Mouse (Mus musculus) layer of hippocampus, postnatal 14 days (tissue): ENCODE data around the gene Nrxn1. TPM values are rescaled to one million over a fixed set of nuclear protein-coding genes. Genes with fewer than 3 reads are reported as not detected.
"Not testable (repeated sequence)": the region's sequence is repeated elsewhere in the genome, so short reads cannot be mapped to it uniquely, and the experiment has no call there.

Experiments
- DNase-seq, 2 experiments: peaks; one replicate each; pipeline ENCODE4 v3.0.0; 2021 to 2022; ENCODE audit warnings: low spot score in 2 of 2, mixed read lengths in 1 of 2
- total RNA-seq, 2 experiments: library from RNA; stranded (reverse); gene quantifications; 2 replicates each; pipeline ENCODE4 v1.2.3; 2021

Gene Nrxn1
- total RNA-seq, 2 experiments from 2014 or later, result 436 to 504 TPM

DNA sequence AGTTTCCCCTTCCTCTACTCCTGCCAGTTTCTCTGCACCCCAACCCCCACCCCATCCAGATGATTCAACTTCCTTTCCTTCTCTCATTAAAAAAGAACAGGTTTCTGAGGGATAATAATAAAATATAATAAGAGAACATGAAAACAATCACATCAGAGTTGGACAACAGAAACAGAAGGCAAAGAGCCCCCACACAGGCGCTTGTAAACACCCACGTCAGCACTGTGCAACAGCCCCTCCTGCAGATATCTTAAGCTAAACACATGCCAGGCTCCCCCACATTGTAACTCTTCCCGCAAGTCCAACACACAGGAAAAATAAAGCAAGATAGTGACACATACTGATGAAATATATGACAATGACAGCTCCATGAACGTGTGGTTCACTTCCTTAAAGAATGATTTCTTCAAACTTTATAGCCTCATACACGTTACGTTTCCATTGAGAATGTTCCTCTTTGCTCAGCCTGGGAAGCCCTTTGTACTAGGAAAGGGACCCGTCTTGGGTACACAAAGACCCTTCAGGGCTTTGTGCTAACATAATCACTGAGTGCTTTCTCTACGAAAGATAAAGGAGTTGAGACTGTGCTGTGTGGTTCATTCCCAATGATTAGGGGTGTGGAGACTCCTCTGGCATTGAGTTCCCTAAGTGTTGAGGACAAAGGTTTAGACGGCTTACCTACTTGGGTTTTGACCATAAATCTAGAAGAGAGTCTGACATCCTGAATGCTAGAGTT lies 497.9 kb downstream of the Nrxn1 start:
- DNase-seq, result peak in 1 of 2 experiments; percentile 59

DNA sequence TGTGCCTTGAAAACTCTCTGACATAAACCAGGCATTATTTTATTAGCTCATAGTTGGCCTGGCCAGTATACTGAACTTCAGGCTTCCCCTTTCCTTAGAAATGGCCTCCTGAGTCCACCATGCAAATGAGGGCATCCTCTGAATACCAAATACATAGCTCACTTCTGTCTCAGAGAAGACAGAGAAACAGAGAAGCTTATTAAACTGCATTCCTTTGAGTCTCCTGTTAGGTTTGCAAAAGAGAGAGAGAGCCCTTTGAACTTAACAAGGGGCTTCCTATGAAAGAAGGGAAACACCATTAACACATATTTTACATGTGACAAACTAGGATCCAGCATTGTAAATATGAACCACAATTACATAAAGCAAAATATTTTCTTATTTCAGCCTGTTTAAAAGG lies 506.0 kb downstream of the Nrxn1 start:
- no peak for DNase-seq

DNA sequence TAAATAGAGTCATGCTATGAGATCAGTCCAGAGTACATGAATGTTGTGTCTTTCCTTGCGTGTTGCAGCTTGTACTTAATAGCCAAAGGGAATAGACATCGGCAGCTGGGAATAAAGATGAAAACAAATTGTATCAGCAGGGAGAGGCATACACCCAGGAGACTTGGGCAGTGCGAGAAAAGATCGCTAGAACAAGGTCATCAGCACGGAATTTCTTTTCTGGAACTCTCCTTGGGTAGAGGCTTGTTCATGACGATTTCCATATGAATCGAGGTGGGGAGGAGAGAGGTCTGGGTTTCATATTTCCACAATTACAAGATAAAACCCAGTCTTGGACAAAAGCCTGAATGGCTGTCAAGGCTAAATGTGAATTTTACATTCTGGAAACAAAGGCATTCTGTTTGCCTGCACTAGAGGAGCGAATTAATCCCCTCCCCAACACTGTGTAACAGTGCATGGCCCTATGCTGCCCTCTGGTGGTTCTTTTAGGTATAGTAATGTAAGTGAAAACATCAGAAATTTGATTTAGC lies 508.1 kb downstream of the Nrxn1 start:
- peak; percentile 31 to 90 for DNase-seq

DNA sequence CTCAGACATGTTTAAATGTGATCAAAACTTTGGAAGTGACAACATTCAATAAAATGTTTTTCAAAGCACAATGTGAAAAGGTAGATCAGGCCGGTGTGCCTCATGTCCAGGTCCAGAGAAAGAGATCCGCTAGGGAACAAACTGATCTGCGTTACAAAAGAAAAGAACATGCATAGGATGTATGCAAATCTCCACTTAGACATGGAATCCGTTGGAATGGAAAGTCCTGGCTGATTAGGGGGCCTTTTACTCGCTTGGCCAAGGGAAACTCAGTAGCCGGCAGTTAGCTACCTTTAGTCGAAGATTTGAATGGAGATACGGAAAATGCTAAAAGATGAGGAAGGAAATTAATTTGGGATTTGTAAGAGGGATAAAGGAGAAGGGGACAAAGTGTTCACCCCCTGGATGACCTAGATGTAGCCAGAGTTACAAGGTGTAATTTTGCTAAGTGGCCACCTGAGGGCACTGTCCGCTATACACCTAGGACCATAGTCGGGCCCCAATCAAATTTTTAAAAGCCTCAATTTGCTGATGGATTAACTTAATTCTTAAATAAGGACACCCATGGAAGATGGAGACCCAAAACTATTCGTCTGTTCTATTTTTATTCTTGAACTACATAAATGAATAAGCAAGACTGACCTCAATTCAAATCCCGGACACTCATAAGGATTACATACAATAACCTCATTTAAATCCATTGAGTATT lies 508.9 kb downstream of the Nrxn1 start:
- peak in 1 of 2 experiments; percentile 29 for DNase-seq

DNA sequence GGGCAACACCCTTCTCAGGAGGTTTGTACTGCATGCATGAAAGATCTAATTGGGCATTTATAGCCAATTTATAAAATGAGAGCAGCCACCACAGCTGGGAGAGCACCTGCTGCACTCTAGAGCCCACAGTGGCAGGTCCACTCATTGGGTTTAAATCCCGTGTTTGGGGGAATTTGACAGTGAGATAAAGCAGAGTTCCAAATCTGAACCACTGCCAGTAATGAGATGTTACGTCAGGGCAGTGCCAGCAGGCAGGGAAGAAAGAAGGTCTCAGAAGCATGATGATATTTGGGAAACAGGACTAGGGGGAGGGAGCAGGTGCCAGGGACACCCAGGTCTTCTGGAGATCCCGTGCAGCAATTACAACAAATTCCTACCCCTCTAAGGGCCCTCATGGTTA lies 509.7 kb downstream of the Nrxn1 start:
- no peak for DNase-seq

DNA sequence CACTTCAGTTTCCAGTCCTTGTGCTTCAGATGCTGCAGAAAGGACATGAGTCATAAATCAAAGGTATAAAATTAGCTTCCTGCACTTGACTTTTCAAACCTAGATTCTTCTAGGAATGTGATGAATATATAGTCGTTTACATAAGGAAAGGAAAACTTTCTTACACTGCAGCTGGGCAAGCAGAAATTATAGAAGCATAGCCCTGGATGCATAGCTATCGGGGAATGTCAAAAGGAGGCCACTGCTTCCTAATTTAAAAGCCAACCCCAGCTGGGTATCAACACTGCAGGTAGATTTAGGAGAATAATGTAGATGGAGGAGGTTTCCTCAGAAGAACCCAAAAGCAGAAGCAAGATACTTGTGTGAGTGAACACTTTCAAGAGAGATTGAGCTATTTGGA lies 523.0 kb downstream of the Nrxn1 start:
- no peak for DNase-seq

DNA sequence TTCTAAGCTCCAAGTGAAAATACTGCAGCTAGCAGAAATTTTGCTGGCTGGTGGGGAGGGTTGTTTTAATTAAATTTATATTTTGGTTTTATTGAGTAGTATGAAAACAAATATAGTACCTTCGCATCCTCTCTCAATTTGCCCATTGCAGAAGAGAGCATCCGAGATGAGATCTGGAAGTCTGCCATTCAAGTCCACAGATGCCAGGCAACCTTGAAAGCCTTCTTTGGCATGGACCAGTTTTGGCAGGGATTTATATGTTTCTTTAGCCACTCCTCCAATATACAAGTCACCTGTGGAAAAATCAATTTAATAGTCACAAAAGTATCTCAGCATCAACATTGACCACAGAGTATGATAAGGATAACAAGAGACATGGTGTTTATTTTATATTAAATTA lies 527.7 kb downstream of the Nrxn1 start:
- no peak for DNase-seq

DNA sequence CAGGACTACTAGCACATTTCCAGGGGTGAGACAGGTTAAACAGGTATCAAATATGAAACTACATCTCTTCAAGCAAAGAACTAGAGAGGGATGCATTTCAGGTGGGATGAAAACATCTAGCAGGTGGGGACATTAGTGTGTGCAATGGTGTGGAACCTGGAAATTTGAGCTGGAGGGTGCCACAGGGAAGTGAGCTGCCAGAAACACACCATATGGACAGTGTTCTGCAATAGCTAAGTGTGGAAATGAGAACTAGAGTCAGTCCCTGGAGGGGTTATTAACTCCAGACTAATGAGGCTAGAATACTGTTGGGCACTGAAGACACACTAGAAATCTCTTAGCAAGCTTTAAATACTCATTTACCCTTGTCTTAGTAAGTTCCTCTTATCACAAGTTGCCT lies 536.5 kb downstream of the Nrxn1 start:
- no peak for DNase-seq

DNA sequence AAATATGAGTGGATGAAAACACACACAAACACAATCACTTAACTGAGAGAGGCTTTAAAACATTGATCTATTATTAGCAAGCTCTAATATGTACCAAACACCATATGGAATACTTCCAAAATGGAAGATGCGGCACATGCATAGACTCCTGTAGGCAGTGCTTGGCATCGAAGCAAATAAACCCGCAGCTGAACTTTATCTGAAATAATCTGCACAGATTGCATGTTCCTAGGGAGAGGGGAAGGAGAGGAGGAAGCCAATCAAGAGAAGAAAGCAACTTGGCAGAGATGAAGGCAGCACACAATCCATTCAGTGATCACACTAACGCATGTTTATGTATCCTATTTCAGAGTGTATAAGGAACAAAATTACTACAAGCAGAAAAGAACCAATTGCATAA lies 542.5 kb downstream of the Nrxn1 start:
- peak in 1 of 2 experiments; percentile 49 for DNase-seq

DNA sequence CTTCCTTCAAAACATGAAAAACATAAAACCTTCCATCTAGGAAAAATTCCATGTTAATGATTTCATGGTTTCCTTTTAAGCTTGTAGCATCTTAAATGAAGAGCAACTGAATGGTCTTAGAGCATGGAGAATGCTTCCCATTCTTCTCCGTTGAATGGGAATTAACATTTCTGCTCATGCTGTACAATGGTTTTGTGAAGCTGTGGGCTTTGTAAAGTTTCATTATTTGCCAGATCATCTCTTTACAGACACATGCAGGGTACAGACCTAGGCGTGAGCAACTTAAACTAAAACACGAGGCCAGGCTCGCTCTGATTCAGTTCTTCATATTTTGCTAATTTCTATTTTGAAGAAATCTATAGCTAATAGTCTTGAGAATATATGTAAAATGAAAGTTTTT lies 546.1 kb downstream of the Nrxn1 start:
- DNase-seq, result no peak

DNA sequence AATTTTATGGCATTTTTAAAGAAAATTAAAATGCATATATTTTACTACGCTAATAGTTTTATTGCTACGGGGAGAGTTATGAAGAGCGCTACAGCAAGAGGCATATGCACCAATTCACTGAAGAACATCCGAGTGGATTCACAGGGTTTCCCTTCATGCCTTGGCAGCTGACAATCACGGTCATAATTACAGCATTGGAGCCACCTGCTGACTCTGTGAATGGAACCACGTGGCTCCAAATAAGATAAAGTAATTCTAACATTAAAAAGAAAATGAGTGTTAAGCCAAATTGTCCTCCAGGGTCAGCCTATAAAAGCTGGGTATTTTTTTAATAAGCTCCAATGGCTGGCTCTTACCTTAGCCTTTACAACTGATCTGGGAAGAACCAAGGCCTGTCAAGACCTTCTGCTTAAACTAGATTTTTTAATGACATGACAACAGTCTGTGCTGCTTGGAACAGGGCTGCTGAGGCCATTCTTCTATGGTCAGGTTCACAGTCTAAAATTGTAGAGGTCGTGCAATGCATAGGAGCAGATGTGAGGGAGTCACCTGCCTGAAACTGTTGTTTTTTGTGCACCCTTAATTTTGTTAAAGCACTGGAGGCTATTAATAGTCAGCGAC lies 548.1 kb downstream of the Nrxn1 start:
- DNase-seq, result no peak

DNA sequence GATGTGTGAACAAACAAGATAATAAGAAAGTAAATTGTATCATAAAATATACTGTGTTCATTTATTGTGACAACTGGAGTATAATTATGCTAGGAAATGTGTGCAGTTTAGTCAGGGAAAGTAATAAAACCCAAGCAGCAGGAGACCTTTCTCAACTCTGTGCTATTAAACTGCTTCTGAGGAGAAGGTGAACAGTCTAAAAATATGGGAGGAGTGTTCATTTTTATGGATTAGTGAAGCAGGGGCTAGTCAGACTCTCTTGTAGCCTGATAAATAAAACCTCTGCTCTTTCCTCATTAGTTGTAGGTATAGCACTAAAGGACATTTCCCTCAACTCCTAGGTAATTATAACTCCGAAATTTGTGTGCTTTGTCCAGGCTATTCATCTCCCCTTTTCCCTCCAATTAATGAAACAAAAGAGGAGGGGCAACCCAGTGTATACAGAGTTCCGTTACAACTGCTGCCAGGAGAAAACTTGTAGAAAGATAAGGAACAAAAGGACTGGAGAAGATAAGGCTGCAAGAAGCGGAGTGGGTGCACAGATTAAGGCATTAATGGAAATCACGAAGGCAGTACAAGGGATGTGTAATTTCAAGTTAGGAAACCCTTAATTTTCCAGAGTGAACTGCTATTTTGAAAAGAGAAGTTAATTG lies 548.8 kb downstream of the Nrxn1 start:
- no peak for DNase-seq

DNA sequence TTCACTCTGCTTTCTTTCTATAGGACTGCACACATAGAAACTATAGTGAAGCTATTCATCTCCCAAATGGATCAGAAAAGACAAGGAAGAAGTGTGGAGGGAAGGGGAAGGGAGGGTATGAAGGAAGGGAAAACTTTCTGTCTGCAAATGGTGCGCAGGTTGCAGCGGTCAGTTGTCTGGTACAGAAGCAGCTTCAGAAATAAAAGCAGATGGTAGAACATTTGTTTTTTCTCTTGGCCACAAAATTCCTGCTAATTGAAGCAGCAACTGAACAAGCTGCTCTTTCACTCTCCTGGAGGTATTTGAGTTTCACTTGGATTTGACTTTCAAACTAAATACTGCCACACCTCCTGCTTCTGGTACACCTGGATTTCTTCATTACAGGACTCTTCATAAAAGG lies 561.4 kb downstream of the Nrxn1 start:
- DNase-seq, result peak in 1 of 2 experiments; percentile 74

DNA sequence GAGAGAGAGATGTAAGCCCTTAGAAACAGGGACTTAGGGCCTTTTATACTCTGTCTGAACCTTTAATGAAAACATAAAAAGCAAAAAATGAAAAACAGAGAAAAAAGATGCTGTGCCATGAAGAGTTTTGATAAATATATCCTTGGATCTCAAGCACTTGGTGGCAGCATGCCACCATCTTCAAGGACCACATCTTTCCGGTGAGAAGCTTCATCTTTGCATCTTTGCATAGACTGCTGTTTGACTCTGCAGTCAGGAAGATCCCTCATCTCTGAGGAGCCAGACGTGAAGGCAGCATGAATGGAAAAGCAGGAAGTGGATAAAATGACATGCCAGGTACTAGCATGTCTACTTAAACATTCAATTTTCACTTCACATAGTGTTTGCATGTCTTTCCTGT lies 586.8 kb downstream of the Nrxn1 start:
- DNase-seq, result no peak

DNA sequence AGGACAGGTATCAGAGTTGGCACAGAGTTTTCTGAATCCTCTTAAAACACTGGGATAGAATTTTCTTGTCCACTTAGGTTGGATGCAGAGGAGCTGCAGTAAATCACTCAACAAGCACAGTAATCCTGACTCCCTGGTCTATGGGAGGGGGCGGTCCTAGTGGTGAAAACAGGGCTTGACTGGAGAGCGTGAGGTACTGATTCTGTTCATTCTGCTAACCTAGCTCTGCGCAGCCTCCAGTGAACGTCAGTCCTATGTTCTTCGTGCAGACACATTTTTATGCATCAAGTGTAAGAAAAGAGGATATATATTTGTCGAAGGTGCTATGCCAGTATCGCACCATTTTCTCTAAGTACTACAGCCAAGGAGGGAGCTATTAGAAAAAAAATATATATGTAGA lies 588.9 kb downstream of the Nrxn1 start:
- DNase-seq, result not testable (repeated sequence)

DNA sequence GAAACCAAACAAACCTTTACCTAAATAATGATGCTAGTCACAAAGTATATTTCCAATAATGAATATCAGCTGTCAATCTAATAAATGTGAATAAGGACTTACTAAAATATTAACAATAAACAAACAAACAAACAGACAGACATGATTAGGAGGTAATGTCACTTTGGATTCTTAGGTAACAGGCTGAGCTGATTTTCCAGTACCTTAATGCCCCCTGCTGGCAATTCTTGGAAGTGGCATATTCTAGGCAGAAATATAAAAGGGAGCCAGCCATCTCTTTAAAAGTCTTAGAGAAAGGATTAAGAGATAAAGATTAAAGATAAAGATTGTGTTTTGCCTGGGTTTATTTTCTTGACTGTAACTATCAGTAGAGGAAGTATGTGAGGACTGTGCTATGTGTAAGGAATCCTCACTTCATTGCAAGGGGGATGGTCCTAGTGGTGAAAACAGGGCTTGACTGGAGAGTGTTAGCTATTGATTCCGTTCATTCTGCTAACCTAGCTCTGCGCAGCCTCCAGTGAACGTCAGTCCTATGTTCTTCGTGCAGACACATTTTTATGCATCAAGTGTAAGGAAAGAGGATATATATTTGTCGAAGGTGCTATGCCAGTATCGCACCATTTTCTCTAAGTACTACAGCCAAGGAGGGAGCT lies 591.7 kb downstream of the Nrxn1 start:
- DNase-seq, result peak; percentile 66 to 83

DNA sequence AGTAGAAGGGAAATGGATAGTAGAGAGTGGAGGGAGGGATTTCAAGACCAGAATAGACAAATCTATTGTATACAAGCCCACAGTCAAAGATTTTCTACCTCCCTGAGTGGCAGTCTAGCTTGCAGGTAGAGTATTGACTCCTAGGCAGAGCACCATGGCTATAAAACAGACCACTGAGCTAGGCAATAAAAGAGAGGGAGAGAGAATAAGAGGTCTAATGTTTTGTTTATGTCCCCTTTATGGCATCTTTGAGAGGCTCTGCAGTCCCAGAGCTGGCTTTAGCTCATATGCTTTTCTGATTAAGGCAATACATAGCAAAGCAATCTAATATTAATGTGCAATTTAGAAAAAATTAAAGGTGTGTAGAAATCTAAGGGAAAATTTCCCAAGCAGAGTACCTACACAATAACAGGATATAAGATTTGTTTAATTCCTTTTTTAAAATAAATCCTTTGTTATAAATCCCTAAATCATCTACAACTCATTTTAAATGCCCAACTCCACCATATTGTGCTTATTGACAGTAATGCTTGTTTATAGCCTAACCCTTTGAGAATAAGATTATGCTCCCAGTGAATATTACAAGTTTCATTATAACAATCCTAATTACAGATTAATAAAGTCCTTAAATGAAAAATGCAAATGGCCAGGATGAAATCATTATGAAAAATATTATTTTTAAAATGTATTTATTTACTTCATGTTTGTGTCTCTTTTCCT lies 613.2 kb downstream of the Nrxn1 start:
- no peak for DNase-seq

DNA sequence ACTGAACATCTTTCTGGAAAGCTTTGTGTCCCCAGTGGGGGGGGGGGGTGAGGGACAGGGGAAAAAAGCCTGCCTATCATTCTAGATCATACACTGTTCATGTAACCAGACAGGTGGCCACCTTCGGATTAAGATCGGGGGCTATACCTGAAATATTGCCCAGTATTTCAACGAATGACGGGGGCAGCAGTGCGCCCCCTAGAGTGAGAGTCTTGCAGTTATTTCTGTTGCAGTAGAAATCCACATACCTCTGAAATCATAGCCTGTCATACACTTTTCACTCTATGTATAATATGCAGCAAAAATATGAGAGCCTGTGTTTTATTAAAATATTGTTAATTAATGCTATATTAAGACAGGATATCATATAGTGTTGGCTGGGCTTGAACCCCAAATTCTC lies 636.1 kb downstream of the Nrxn1 start:
- DNase-seq, result no peak

DNA sequence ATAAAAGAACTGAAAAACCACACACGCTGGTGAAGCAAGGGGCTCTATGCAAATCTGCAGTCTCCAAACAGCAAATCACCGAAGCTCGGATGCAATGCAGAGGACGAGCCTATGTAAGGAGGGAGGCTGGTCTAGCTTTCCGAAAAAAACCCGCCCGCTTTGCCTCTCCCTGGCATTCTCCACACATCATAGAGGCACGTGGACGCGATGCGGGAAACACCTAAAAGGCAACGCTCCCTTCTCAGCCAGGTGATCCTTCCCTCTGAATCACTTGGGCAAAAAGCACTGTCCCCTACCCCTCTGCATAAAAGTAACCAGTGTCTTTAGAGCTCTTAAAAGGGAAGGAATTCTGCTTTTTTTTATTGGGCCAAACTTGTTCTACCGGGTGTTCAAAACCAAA lies 637.0 kb downstream of the Nrxn1 start:
- DNase-seq, result peak; percentile 43 to 61

DNA sequence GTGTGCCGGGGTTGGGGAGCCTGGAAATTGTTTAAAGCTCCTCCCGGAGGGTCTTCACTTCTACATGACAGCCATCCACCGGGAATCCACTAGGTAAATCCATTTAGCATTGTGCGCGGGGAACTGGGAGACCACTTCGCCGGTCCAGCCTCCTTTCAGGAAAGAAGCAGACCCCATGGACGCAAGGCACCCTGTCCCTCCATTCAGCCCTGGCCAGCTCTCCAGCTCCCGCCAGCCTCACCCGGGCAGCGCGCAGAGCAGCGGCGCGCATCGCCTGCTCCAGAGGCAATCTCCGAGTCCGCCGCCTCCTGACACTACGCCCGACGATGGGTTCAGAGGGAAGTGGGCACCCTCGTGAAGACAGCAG lies 637.5 kb downstream of the Nrxn1 start:
- DNase-seq, result peak in 1 of 2 experiments; percentile 24
